Mouse (Mus musculus) neural tube, embryonic 14.5 days (tissue): ENCODE measurements at regions not wholly inside any gene's neighbourhood (a gene's known extent, or its start where the extent isn't known, plus 50 kb on each side); places are given as distances from the start of the nearest gene placed in this dataset.

Experiments used
- ATAC-seq: fragments of 200-750 bp; cut with Nextera tagmentation; 2 replicates; pipeline ENCODE4 v1.8.0; 2017; ENCODE audit warnings: low read depth, mild to moderate bottlenecking, moderate TSS enrichment, moderate library complexity
- H3K27ac ChIP-seq: fragments of 300-500 bp; sonication (generic); 2 replicates; pipeline ENCODE4 v1.5.1; 2014; ENCODE audit warnings: low read depth, mild to moderate bottlenecking, control low read depth, low read length, moderate library complexity, mixed read lengths
- H3K27me3 ChIP-seq: fragments of 300-500 bp; sonication (generic); 2 replicates; pipeline ENCODE4 v1.6.1; 2014; ENCODE audit warnings: low read length; ENCODE audit not compliant: control insufficient read depth, insufficient read depth
- H3K36me3 ChIP-seq: fragments of 300-500 bp; sonication (generic); 2 replicates; pipeline ENCODE4 v1.6.1; 2014; ENCODE audit warnings: low read length, mixed read lengths; ENCODE audit not compliant: control insufficient read depth, insufficient read depth
- H3K4me1 ChIP-seq: fragments of 300-500 bp; sonication (generic); 2 replicates; pipeline ENCODE4 v1.6.1; 2014; ENCODE audit warnings: low read length; ENCODE audit not compliant: control insufficient read depth, insufficient read depth
- H3K4me2 ChIP-seq: fragments of 300-500 bp; sonication (generic); 2 replicates; pipeline ENCODE4 v1.6.1; 2014; ENCODE audit warnings: mild to moderate bottlenecking, low read depth, low read length, control low read depth
- H3K4me3 ChIP-seq: fragments of 300-500 bp; sonication (generic); 2 replicates; pipeline ENCODE4 v1.5.1; 2014; ENCODE audit warnings: low read depth, low read length, control low read depth, mixed read lengths
- H3K9ac ChIP-seq: fragments of 300-500 bp; sonication (generic); replicated peaks from 2 replicates; pipeline ENCODE4 v1.6.1; 2014; ENCODE audit warnings: low read depth, mild to moderate bottlenecking, control low read depth, low read length, mixed read lengths
- H3K9me3 ChIP-seq: fragments of 300-500 bp; sonication (generic); 2 replicates; pipeline ENCODE4 v1.6.1; 2016; ENCODE audit warnings: low read length; ENCODE audit not compliant: control insufficient read depth
- WGBS: fragments of 180-500 bp; shearing (Covaris S2); extraction: QIAGEN DNeasy Blood & Tissue Kit; methylation state at CpG from one replicate; pipeline ENCODE4 v1.1.7; 2014; 5-methylcytosine and 5-hydroxymethylcytosine counted together

GRCm38 (mm10) chr13:78783591-78784240 lies 584.2 kb upstream of the Nr2f1 start:
- Histone ChIP-seq H3K27me3 (no peaks in the 10 kb centered on the region), H3K4me2 (no peak overlapping the region), H3K9ac (no peak overlapping the region), H3K9me3 (no peaks in the 10 kb centered on the region), H3K27ac (no peak overlapping the region), H3K4me1 (no peaks in the 10 kb centered on the region), H3K36me3 (no peaks in the 10 kb centered on the region), H3K4me3 (no peak overlapping the region)
- ATAC-seq = no peak
- 61% methylated on average over 1 of the region's 1 CpGs for WGBS
